Mouse (Mus musculus): ENCODE measurements at regions not wholly inside any gene's neighbourhood (a gene's known extent, or its start where the extent isn't known, plus 50 kb on each side); places are given as distances from the start of the nearest gene placed in this dataset.

- no peak for TF ChIP-seq CTCF (conservative IDR thresholded peaks at IDR 0.05 in 1 of 2, IDR thresholded peaks at IDR 0.05 in 1 of 2; ENCODE audit: low read depth in 2 of 2, low read length in 2 of 2)
- no peak for TF ChIP-seq MEF2A (IDR thresholded peaks at IDR 0.05; ENCODE audit: borderline replicate concordance, low read depth, low read length)
- no peak for TF ChIP-seq ZC3H11A (IDR thresholded peaks at IDR 0.05; ENCODE audit: low read depth, low read length)
- no peak for TF ChIP-seq ZNF384 (IDR thresholded peaks at IDR 0.05; ENCODE audit: low read depth, low read length)
- TF ChIP-seq POLR2A (IDR thresholded peaks at IDR 0.05; ENCODE audit: low read depth, low read length): no peak
- no peak for TF ChIP-seq TBP (conservative IDR thresholded peaks at IDR 0.05; ENCODE audit: low read depth, low read length)
- no peak for TF ChIP-seq UBTF (IDR thresholded peaks at IDR 0.05; ENCODE audit: low read depth, low read length)
- no peak for TF ChIP-seq ETS1 (conservative IDR thresholded peaks at IDR 0.05; ENCODE audit: low read depth, low read length)
- no peak for TF ChIP-seq USF2 (conservative IDR thresholded peaks at IDR 0.05; ENCODE audit: low read depth, low read length)
Measured at GRCm38 (mm10) chr8:17689641-17690040, 1288.4 kb downstream of the Defb40 start.
